Mouse (Mus musculus): ENCODE data around the gene Cabcoco1. TPM values are rescaled to one million over a fixed set of nuclear protein-coding genes. Genes with fewer than 3 reads are reported as not detected.

Gene Cabcoco1
- total and polyA plus RNA-seq, 3 experiments, result not detected

GRCm38 (mm10) chr10:68445244-68445811 lies 96.4 kb downstream of the Cabcoco1 start:
- no peaks in the 10 kb centered on the region for H3K27me3 ChIP-seq (ENCODE audit: insufficient read depth, low read length)
- peaks cover 30% of the 10 kb centered on the region for H3K9me3 ChIP-seq (replicated peaks)
- H3K4me1 ChIP-seq (ENCODE audit: insufficient read depth, low read depth, low read length), result no peaks in the 10 kb centered on the region
- no peak for DNase-seq (ENCODE audit: low spot score)
- no peak for TF ChIP-seq GATA1 (IDR thresholded peaks at IDR 0.05; ENCODE audit: borderline replicate concordance, low read length)
- TF ChIP-seq GATA2 (IDR thresholded peaks at IDR 0.05; ENCODE audit: borderline replicate concordance, low read depth, low read length), result no peak
- TF ChIP-seq POLR2AphosphoS5 (IDR thresholded peaks at IDR 0.05; ENCODE audit: insufficient replicate concordance, low read depth, low read length), result no peak
- no peak for TF ChIP-seq CTCF (IDR thresholded peaks at IDR 0.05; ENCODE audit: low read depth, low read length)
- no peak for TF ChIP-seq TAL1 (conservative IDR thresholded peaks at IDR 0.05; ENCODE audit: low read depth, low read length)
- no peaks in the 10 kb centered on the region for H3K36me3 ChIP-seq (replicated peaks)
- ATAC-seq (ENCODE audit: extremely low read depth, insufficient number of reproducible peaks, low FRiP score, poor library complexity, severe bottlenecking), result no peak
- H3K4me3 ChIP-seq (ENCODE audit: low read depth, low read length), result no peak overlapping the region

- no peak for TF ChIP-seq TAL1 (conservative IDR thresholded peaks at IDR 0.05; ENCODE audit: low read depth, low read length)
- no peak for TF ChIP-seq GATA1 (IDR thresholded peaks at IDR 0.05; ENCODE audit: borderline replicate concordance, low read length)
- no peak for TF ChIP-seq CTCF (IDR thresholded peaks at IDR 0.05; ENCODE audit: low read depth, low read length)
- no peak for TF ChIP-seq GATA2 (IDR thresholded peaks at IDR 0.05; ENCODE audit: borderline replicate concordance, low read depth, low read length)
- TF ChIP-seq POLR2AphosphoS5 (IDR thresholded peaks at IDR 0.05; ENCODE audit: insufficient replicate concordance, low read depth, low read length), result no peak
- Histone ChIP-seq H3K27me3 (ENCODE audit: insufficient read depth, low read length) (no peaks in the 10 kb centered on the region), H3K4me3 (ENCODE audit: low read depth, low read length) (no peak overlapping the region), H3K4me1 (ENCODE audit: insufficient read depth, low read depth, low read length) (no peaks in the 10 kb centered on the region), H3K36me3 (replicated peaks) (no peaks in the 10 kb centered on the region), H3K9me3 (replicated peaks) (peaks cover 33% of the 10 kb centered on the region)
- no peak for ATAC-seq (ENCODE audit: extremely low read depth, insufficient number of reproducible peaks, low FRiP score, poor library complexity, severe bottlenecking)
- DNase-seq (ENCODE audit: low spot score), result no peak
Measured at GRCm38 (mm10) chr10:68444361-68445114, 97.2 kb downstream of the Cabcoco1 start.

DNA sequence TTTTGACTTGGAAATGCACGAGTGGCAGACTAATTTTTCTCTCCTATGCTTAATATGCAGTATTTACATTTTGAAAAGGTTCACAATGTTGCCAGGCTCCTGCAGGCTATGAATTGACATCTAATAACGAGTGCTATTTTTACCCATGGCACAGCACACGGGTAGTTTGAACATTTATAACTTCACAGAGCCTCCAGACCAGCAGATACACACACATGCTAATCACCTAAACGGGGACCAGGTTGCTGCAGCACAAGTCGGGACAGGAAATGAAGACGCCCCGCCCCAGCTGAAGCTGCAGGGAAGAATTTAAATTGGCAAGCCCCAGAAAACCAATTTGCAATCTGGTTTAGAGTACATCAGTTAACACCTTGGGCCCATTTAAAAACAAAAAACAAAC lies 98.6 kb downstream of the Cabcoco1 start:
- H3K9me3 ChIP-seq (replicated peaks), result peaks cover 26% of the 10 kb centered on the region

GRCm38 (mm10) chr10:68442713-68443112 lies 99.0 kb downstream of the Cabcoco1 start:
- Histone ChIP-seq H3K4me3 (ENCODE audit: low read depth, low read length) (no peak overlapping the region), H3K36me3 (replicated peaks) (no peaks in the 10 kb centered on the region), H3K9me3 (replicated peaks) (peaks cover 25% of the 10 kb centered on the region), H3K27me3 (ENCODE audit: insufficient read depth, low read length) (no peaks in the 10 kb centered on the region), H3K4me1 (ENCODE audit: insufficient read depth, low read depth, low read length) (no peaks in the 10 kb centered on the region)
- ATAC-seq (ENCODE audit: extremely low read depth, insufficient number of reproducible peaks, low FRiP score, poor library complexity, severe bottlenecking) (no peak), DNase-seq (ENCODE audit: low spot score) (no peak)
- TF ChIP-seq POLR2AphosphoS5 (IDR thresholded peaks at IDR 0.05; ENCODE audit: insufficient replicate concordance, low read depth, low read length) (no peak), CTCF (IDR thresholded peaks at IDR 0.05; ENCODE audit: low read depth, low read length) (no peak), GATA2 (IDR thresholded peaks at IDR 0.05; ENCODE audit: borderline replicate concordance, low read depth, low read length) (no peak), TAL1 (conservative IDR thresholded peaks at IDR 0.05; ENCODE audit: low read depth, low read length) (no peak), GATA1 (IDR thresholded peaks at IDR 0.05; ENCODE audit: borderline replicate concordance, low read length) (no peak)

More for the DNA sequence above, 98.6 kb downstream of the Cabcoco1 start:
- Histone ChIP-seq H3K27me3 (ENCODE audit: insufficient read depth, low read length) (no peaks in the 10 kb centered on the region), H3K4me1 (ENCODE audit: insufficient read depth, low read depth, low read length) (no peaks in the 10 kb centered on the region), H3K4me3 (ENCODE audit: low read depth, low read length) (no peak overlapping the region), H3K36me3 (replicated peaks) (no peaks in the 10 kb centered on the region)
- no peak for TF ChIP-seq CTCF (IDR thresholded peaks at IDR 0.05; ENCODE audit: low read depth, low read length)
- no peak for TF ChIP-seq GATA1 (IDR thresholded peaks at IDR 0.05; ENCODE audit: borderline replicate concordance, low read length)
- TF ChIP-seq POLR2AphosphoS5 (IDR thresholded peaks at IDR 0.05; ENCODE audit: insufficient replicate concordance, low read depth, low read length), result no peak
- TF ChIP-seq GATA2 (IDR thresholded peaks at IDR 0.05; ENCODE audit: borderline replicate concordance, low read depth, low read length), result no peak
- no peak for TF ChIP-seq TAL1 (conservative IDR thresholded peaks at IDR 0.05; ENCODE audit: low read depth, low read length)
- ATAC-seq (ENCODE audit: extremely low read depth, insufficient number of reproducible peaks, low FRiP score, poor library complexity, severe bottlenecking) (no peak), DNase-seq (ENCODE audit: low spot score) (no peak)

- ATAC-seq (ENCODE audit: extremely low read depth, insufficient number of reproducible peaks, low FRiP score, poor library complexity, severe bottlenecking) (no peak), DNase-seq (ENCODE audit: low spot score) (no peak)
- TF ChIP-seq TAL1 (conservative IDR thresholded peaks at IDR 0.05; ENCODE audit: low read depth, low read length) (no peak), CTCF (IDR thresholded peaks at IDR 0.05; ENCODE audit: low read depth, low read length) (no peak), POLR2AphosphoS5 (IDR thresholded peaks at IDR 0.05; ENCODE audit: insufficient replicate concordance, low read depth, low read length) (no peak), GATA1 (IDR thresholded peaks at IDR 0.05; ENCODE audit: borderline replicate concordance, low read length) (no peak), GATA2 (IDR thresholded peaks at IDR 0.05; ENCODE audit: borderline replicate concordance, low read depth, low read length) (no peak)
- no peaks in the 10 kb centered on the region for H3K36me3 ChIP-seq (replicated peaks)
- H3K9me3 ChIP-seq (replicated peaks), result peaks cover 27% of the 10 kb centered on the region
- no peaks in the 10 kb centered on the region for H3K27me3 ChIP-seq (ENCODE audit: insufficient read depth, low read length)
- no peak overlapping the region for H3K4me3 ChIP-seq (ENCODE audit: low read depth, low read length)
- no peaks in the 10 kb centered on the region for H3K4me1 ChIP-seq (ENCODE audit: insufficient read depth, low read depth, low read length)
Measured at GRCm38 (mm10) chr10:68441931-68442662, 99.6 kb downstream of the Cabcoco1 start.

GRCm38 (mm10) chr10:68440515-68440914 lies 101.2 kb downstream of the Cabcoco1 start:
- no peak for DNase-seq (ENCODE audit: low spot score)
- H3K4me3 ChIP-seq (ENCODE audit: low read depth, low read length), result no peak overlapping the region
- H3K36me3 ChIP-seq (replicated peaks), result no peaks in the 10 kb centered on the region
- no peak for TF ChIP-seq GATA1 (IDR thresholded peaks at IDR 0.05; ENCODE audit: borderline replicate concordance, low read length)
- no peak for TF ChIP-seq CTCF (IDR thresholded peaks at IDR 0.05; ENCODE audit: low read depth, low read length)
- no peak for ATAC-seq (ENCODE audit: extremely low read depth, insufficient number of reproducible peaks, low FRiP score, poor library complexity, severe bottlenecking)
- no peaks in the 10 kb centered on the region for H3K4me1 ChIP-seq (ENCODE audit: insufficient read depth, low read depth, low read length)
- H3K9me3 ChIP-seq (replicated peaks), result peaks cover 42% of the 10 kb centered on the region
- H3K27me3 ChIP-seq (ENCODE audit: insufficient read depth, low read length), result no peaks in the 10 kb centered on the region

Data from G1E (cell line).